In genomic region chr11:63706057-63706456, GRCm38 (mm10) we compare ENCODE assay signal across 16 mouse cellular contexts.
"Had no signal": no experiment of that assay in that cellular context is flagged by ENCODE, and none has a peak within 500 bp of the region (broad histone marks: within the 10 kb centered on the region; RNA-seq: fewer than 3 reads in every experiment).

No protein-coding gene starts in this region.

- H3K9me3 ChIP-seq: kidney, embryonic 15.5 days; limb, embryonic 10.5 days; liver, embryonic 15.5 days; midbrain, embryonic 12.5 days; neural tube, embryonic 15.5 days had no signal

- H3K9ac ChIP-seq: kidney, embryonic 15.5 days; liver, embryonic 15.5 days; midbrain, embryonic 12.5 days; neural tube, embryonic 15.5 days had no signal

- H3K4me2 ChIP-seq: kidney, embryonic 15.5 days; liver, embryonic 11.5 days; liver, embryonic 15.5 days; midbrain, embryonic 12.5 days; neural tube, embryonic 15.5 days had no signal

- H3K4me3 ChIP-seq: kidney, embryonic 15.5 days; left cerebral cortex, adult 2 months; limb, embryonic 10.5 days; liver, embryonic 15.5 days; midbrain, embryonic 12.5 days; myocyte; neural tube, embryonic 15.5 days had no signal

- H3K36me3 ChIP-seq: kidney, embryonic 15.5 days; limb, embryonic 10.5 days; liver, embryonic 15.5 days; midbrain, embryonic 12.5 days; neural tube, embryonic 15.5 days had no signal

- H3K27ac ChIP-seq: left cerebral cortex, adult 2 months; limb, embryonic 10.5 days; liver, embryonic 15.5 days; neural tube, embryonic 15.5 days; stomach, postnatal 0 days had no signal

- DNase-seq: kidney, adult 2 months; kidney, postnatal 14 days; lung, adult 2 months; lung, postnatal 36 days; right cerebral cortex, adult 18-20 months; thymus, postnatal 14 days had no signal

- ATAC-seq: lung, postnatal 0 days had no signal

- H3K4me1 ChIP-seq: liver, embryonic 15.5 days had no signal

- H3K27me3 ChIP-seq: kidney, embryonic 15.5 days; liver, embryonic 15.5 days; neural tube, embryonic 15.5 days had no signal
